Mouse (Mus musculus) lung, postnatal 0 days (tissue): ENCODE measurements around the gene Slc1a7. TPM values are rescaled to one million over a fixed set of nuclear protein-coding genes. Genes with fewer than 3 reads are reported as not detected.

Experiments used
- ATAC-seq: fragments of 200-750 bp; cut with Nextera tagmentation; 2 replicates; pipeline ENCODE4 v1.8.0; 2017; ENCODE audit warnings: moderate library complexity
- DNase-seq: peaks from one replicate; pipeline ENCODE4 v3.0.0-alpha.2; 2016; ENCODE audit warnings: low spot score
- H3K27ac ChIP-seq: fragments of 300-500 bp; sonication (generic); 2 replicates; pipeline ENCODE4 v1.5.1; 2014; ENCODE audit warnings: antibody characterized with exemption, mild to moderate bottlenecking, low read length, mixed read lengths
- H3K27me3 ChIP-seq: fragments of 300-500 bp; sonication (generic); replicated peaks from 2 replicates; pipeline ENCODE4 v1.6.1; 2014; ENCODE audit warnings: low read length, mixed read lengths; ENCODE audit not compliant: insufficient read depth
- H3K36me3 ChIP-seq: fragments of 300-500 bp; sonication (generic); 2 replicates; pipeline ENCODE4 v1.6.1; 2014; ENCODE audit warnings: low read length, mixed read lengths; ENCODE audit not compliant: insufficient read depth
- H3K4me1 ChIP-seq: fragments of 300-500 bp; sonication (generic); 2 replicates; pipeline ENCODE4 v1.6.1; 2014; ENCODE audit warnings: antibody characterized with exemption, low read depth, low read length, mixed read lengths; ENCODE audit not compliant: insufficient read depth
- H3K4me2 ChIP-seq: fragments of 300-500 bp; sonication (generic); replicated peaks from 2 replicates; pipeline ENCODE4 v1.6.1; 2014; ENCODE audit warnings: low read depth, mild to moderate bottlenecking, low read length, moderate library complexity, mixed read lengths
- H3K4me3 ChIP-seq: fragments of 300-500 bp; sonication (generic); 2 replicates; pipeline ENCODE4 v1.5.1; 2014; ENCODE audit warnings: low read depth, low read length
- H3K9ac ChIP-seq: fragments of 300-500 bp; sonication (generic); replicated peaks from 2 replicates; pipeline ENCODE4 v1.6.1; 2014; ENCODE audit warnings: low read depth, mild to moderate bottlenecking
- H3K9me3 ChIP-seq: fragments of 300-500 bp; sonication (generic); 2 replicates; pipeline ENCODE4 v1.6.1; 2016; ENCODE audit warnings: low read length, mixed read lengths
- CTCF ChIP-seq: IDR thresholded peaks from 2 replicates; pipeline ENCODE4 v1.5.1; 2016; ENCODE audit warnings: antibody characterized with exemption, mild to moderate bottlenecking
- EP300 ChIP-seq: IDR thresholded peaks from 2 replicates; pipeline ENCODE4 v1.6.1; 2016; ENCODE audit warnings: antibody characterized with exemption, mild to moderate bottlenecking, control low read depth
- WGBS: fragments of 180-500 bp; shearing (Covaris S2); extraction: QIAGEN DNeasy Blood & Tissue Kit; methylation state at CpG from one replicate; pipeline ENCODE4 v1.1.7; 2014; 5-methylcytosine and 5-hydroxymethylcytosine counted together
- polyA plus RNA-seq: library from polyadenylated mRNA; unstranded; fragments of >200 nt; fragmentation: Nextera tagmentation; extraction: Ambion mirVana; gene quantifications from 2 replicates; pipeline ENCODE4 v1.2.1, GENCODE M21; 2015

The Slc1a7 gene
- polyA plus RNA-seq, 1 experiment from 2014 or later = 0.17 TPM

DNA sequence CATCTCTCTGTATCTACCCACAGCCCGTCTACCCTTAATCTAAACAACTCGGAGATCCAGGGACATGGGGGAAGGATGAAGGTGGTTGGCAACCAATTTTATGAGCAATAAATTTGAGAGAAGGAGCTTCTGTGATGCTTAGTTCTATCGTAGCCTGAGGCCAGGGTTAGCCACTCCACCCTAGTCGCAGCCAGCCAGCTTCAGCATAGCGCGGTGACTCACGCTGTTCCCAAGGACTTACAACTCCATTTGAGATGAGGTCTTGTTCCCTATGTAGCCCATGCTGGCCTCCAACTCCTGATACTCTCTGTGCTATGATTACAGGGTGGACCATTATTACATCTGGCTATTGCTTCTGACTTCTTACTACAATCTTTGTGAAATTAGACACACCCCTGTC is 25.4 kb upstream of the Slc1a7 start:
- DNase-seq (no peak), ATAC-seq (no peak)
- WGBS = 92% methylated on average over 7 of the region's 7 CpGs
- Histone ChIP-seq H3K36me3 (no peaks in the 10 kb centered on the region), H3K9me3 (no peaks in the 10 kb centered on the region), H3K27me3 (no peaks in the 10 kb centered on the region), H3K4me3 (no peak overlapping the region), H3K9ac (no peak overlapping the region), H3K27ac (no peak overlapping the region), H3K4me2 (no peak overlapping the region), H3K4me1 (no peaks in the 10 kb centered on the region)
- TF ChIP-seq EP300 = no peak
- no peak for TF ChIP-seq CTCF

DNA sequence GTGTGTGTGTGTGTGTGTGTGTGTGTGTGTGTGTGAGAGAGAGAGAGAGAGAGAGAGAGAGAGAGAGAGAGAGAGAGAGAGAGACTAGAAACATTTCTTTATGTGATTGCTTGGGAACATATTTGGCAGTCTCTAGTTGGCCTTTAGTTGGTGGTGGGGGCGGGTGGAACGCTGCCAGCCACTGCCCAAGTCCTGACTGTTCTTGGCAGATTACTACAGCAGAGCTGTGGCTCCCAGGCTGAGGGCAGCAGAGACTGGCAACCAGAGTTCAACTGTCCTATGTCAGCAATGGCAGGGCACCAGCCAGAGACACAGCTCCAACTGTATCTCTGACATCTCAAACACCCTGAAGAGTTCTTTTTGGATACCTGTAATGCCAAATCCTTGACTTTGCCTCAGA is 24.0 kb upstream of the Slc1a7 start:
- H3K36me3 ChIP-seq = no peaks in the 10 kb centered on the region
- H3K4me3 ChIP-seq = no peak overlapping the region
- no peak for DNase-seq
- no peaks in the 10 kb centered on the region for H3K27me3 ChIP-seq
- no peak for TF ChIP-seq CTCF
- no peak for TF ChIP-seq EP300
- H3K27ac ChIP-seq = no peak overlapping the region
- H3K4me1 ChIP-seq = no peaks in the 10 kb centered on the region
- no peak overlapping the region for H3K4me2 ChIP-seq
- no peaks in the 10 kb centered on the region for H3K9me3 ChIP-seq
- WGBS = 70% methylated on average over 2 of the region's 2 CpGs
- no peak overlapping the region for H3K9ac ChIP-seq
- no peak for ATAC-seq

DNA sequence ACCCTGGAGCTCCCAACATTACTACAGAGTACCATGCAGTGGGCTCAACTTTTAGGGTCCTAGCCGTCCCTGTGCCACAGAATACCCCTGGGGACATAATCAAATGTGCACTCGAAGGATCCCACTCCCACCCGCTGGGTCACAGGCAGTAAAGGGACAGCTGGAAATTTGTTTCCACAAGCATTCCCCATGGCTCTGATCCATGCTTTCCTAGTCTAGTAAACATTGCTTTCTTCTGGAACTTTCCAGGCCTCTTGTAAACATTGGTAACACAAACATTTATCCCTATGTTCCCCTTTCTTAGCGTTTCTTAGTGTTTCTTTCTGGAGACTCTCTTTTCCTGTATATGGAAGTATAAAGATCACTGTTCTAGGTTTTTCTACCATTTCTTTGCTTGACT is 18.2 kb upstream of the Slc1a7 start:
- Histone ChIP-seq H3K36me3 (no peaks in the 10 kb centered on the region), H3K4me2 (no peak overlapping the region), H3K9ac (no peak overlapping the region), H3K4me1 (no peaks in the 10 kb centered on the region), H3K4me3 (no peak overlapping the region), H3K9me3 (no peaks in the 10 kb centered on the region), H3K27ac (peak overlapping the region; percentile 20; the same call in 1 of the 2 replicates), H3K27me3 (no peaks in the 10 kb centered on the region)
- WGBS = 51% methylated on average over 4 of the region's 4 CpGs
- DNase-seq (peak; percentile 56), ATAC-seq (peak; percentile 32)
- TF ChIP-seq CTCF = no peak
- peak; percentile 14; the same call in 1 of the 2 replicates for TF ChIP-seq EP300

- no peaks in the 10 kb centered on the region for H3K9me3 ChIP-seq
- no peaks in the 10 kb centered on the region for H3K4me1 ChIP-seq
- no peak overlapping the region for H3K9ac ChIP-seq
- TF ChIP-seq CTCF (peak; percentile 53), EP300 (no peak)
- ATAC-seq (no peak), DNase-seq (no peak)
- no peaks in the 10 kb centered on the region for H3K36me3 ChIP-seq
- no peaks in the 10 kb centered on the region for H3K27me3 ChIP-seq
- H3K4me3 ChIP-seq = no peak overlapping the region
- H3K27ac ChIP-seq = no peak overlapping the region
- H3K4me2 ChIP-seq = no peak overlapping the region
These were observed 15.3 kb upstream of the Slc1a7 start for GRCm38 (mm10) chr4:107952845-107953244.

DNA sequence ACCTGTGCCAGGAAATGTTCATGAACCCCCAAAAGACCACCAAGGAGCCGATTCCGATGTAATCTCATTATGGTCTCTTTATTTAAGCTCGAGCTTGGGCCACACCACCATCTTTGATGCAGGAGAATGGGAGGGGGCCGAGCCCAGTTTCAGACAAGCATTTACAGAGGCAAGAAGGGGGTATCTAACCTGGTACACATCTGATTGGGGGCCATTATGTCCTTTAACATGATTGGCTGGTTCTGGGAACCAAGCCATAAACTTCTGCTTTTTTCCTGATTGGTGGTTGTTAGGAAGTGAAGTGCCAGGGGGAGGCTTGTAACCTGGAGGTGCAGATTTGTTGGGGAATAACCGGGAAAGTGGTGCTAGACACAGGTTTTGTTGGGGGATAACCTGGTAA is 12.4 kb upstream of the Slc1a7 start:
- no peak overlapping the region for H3K4me2 ChIP-seq
- no peaks in the 10 kb centered on the region for H3K9me3 ChIP-seq
- no peaks in the 10 kb centered on the region for H3K36me3 ChIP-seq
- 64% methylated on average over 5 of the region's 5 CpGs for WGBS
- no peak for TF ChIP-seq EP300
- no peak for TF ChIP-seq CTCF
- DNase-seq (no peak), ATAC-seq (no peak)
- H3K27ac ChIP-seq = no peak overlapping the region
- no peak overlapping the region for H3K4me3 ChIP-seq
- H3K9ac ChIP-seq = no peak overlapping the region
- H3K27me3 ChIP-seq = no peaks in the 10 kb centered on the region
- H3K4me1 ChIP-seq = no peaks in the 10 kb centered on the region

GRCm38 (mm10) chr4:107958487-107958886 is 9.6 kb upstream of the Slc1a7 start:
- Histone ChIP-seq H3K4me3 (no peak overlapping the region), H3K27ac (no peak overlapping the region), H3K36me3 (no peaks in the 10 kb centered on the region), H3K9ac (no peak overlapping the region), H3K27me3 (no peaks in the 10 kb centered on the region), H3K4me1 (0 out of 2 replicates have a peak, but pooled peaks cover 6% of the 10 kb centered on the region), H3K9me3 (no peaks in the 10 kb centered on the region), H3K4me2 (no peak overlapping the region)
- WGBS = 86% methylated on average over 7 of the region's 7 CpGs
- TF ChIP-seq CTCF = no peak
- no peak for TF ChIP-seq EP300
- ATAC-seq (no peak), DNase-seq (no peak)
